Mouse (Mus musculus): Measurements from ENCODE around the gene Rxfp2. TPM values are rescaled to one million over a fixed set of nuclear protein-coding genes. Genes with fewer than 3 reads are reported as not detected.

The Rxfp2 gene
- total RNA-seq, 2 experiments from 2014 or later: 2.4 to 3.0 TPM

DNA sequence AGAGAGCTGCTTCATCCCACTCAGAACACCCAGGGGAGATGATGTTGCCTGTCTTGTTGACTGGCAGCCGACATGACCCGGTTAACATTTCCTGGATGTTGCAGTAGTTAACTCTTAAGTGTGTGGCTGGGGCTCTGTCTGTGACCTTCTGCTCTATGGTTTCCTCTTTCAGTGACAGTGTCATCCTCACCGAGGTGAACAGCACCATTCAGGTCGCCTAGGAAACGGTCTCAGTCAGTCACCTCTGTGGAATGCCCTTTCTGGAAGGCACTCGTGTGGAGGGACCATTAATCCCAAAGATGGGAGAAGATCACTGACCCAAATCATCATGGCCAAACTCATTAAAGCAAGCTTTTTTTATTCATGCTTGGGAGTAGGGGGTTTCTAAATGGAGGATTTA lies 12.7 kb downstream of the Rxfp2 start:
- DNase-seq (ENCODE audit: extremely low spot score in 1 of 2, low spot score in 2 of 2): no peak
- intact Hi-C loops (cut with DNase I): no loop called here

DNA sequence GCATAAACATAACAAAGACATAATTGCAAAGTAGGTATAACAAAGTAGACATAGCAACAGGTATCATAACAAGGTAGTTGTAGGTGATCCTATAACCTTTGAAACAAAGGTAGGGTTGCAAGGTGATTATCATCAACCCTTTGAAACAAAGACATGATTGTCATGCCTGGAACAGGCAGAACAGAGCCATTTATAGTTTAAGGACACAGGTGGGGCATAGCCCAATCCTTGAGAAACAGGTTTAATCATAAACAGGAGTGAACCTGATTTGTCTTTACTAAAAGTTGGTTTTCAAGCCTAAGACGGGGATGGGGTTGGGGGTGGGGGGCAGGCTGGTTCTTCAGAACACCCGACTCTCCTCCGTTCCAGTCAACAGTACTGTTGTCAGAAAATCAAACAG lies 13.2 kb downstream of the Rxfp2 start:
- no peak for DNase-seq (ENCODE audit: extremely low spot score in 1 of 2, low spot score in 2 of 2)
- intact Hi-C loops (cut with DNase I): no loop called here

DNA sequence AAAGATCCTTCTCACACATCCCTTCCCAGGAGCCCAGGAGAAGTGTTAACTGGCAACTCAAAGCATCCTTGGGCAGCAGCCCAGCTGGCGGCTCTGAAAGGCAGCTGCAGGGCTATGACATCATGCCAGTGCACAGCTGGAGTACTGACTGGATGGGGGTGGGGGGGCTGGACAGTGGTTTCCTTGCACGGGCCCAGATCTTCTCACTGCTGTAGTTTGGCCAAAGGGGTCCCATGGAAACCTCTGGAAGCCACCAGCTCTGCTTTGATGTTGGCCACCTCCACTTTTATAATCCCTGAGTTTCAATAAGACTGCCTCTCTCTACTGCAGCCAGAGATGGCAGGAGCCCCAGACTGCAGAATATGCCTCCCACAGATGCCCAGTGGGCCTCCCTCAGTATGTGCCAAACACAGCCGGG lies 13.6 kb downstream of the Rxfp2 start:
- intact Hi-C loops (cut with DNase I): no loop called here
- peak; percentile 27 to 76 for DNase-seq (ENCODE audit: extremely low spot score in 1 of 2, low spot score in 2 of 2)

DNA sequence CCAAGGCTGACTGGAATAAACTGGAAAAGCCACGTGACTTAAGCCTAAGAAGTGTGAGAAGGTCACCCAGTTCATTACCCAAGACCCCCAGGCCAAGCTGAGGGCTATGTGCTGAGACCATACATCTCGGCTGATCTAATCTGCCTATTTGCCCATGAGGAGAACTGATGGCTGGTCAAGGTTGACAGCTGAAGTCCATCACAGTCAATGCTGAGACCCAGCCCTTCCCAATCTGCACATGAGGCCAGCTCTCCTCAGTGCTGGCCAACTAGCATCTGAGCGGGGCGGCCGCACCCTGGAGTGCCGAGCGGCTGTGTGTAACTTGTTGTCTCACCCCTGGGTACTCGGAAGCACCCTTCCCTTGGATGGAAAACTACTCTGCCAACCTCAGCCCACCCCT lies 17.8 kb downstream of the Rxfp2 start:
- intact Hi-C loops (cut with DNase I): no loop called here
- no peak for DNase-seq (ENCODE audit: extremely low spot score in 1 of 2, low spot score in 2 of 2)

DNA sequence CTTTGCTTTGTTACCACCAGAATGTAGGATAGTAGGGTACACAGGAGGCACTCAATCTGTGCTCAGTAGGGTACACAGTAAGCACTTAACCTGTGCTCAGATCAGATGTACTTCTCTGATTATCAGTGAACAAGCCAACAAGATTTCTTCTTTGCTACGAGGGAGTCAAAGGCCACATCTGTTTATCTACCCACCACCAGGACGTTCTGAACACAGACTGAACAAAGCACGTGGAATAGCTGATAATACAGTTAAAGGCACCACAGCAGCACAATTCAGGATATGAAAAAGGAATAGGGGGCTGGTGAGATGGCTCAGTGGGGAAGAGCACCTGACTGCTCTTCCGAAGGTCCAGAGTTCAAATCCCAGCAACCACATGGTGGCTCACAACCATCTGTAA lies 18.4 kb downstream of the Rxfp2 start:
- intact Hi-C loops (cut with DNase I): no loop called here
- DNase-seq (ENCODE audit: extremely low spot score in 1 of 2, low spot score in 2 of 2): no peak

DNA sequence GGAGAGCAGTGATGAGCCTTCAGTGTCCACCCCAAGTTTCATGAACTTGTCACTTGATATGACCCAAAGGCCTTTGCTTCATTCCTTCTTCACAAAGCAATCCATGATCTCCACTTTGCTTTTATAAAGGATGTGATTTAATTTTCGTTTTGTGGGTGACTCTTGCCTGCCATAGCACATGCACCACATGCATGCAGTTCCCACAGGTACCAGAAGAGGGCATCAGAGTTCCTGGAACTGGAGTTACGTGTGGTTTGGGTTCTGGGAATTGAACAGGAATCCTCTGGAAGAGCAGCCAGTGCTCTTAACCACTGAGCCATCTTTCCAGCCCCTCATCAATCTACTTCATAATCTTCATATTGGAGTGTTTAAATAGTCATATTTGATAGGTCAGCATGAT lies 26.1 kb downstream of the Rxfp2 start:
- intact Hi-C loops (cut with DNase I): no loop called here
- no peak for DNase-seq (ENCODE audit: extremely low spot score in 1 of 2, low spot score in 2 of 2)

DNA sequence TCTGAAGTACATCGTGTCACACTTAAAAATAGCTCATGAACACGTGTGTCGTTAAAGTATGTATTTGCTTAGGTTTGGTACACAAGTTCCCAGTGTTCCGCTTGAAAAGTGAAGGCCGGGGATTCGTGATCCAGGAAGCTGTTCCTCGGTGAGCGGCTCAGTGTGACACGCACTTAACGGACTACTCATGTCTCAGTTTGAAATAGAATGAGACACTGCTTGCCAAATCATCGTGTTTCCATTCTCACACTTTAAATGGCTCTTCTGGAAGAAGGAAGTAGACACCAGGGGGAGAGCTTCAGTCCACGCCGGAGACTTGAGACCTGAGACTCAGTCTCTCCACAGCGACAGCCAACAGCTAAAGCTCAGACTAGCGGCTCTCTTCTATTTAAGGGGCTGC lies 28.0 kb downstream of the Rxfp2 start:
- intact Hi-C loops (cut with DNase I): no loop called here
- no peak for DNase-seq (ENCODE audit: extremely low spot score in 1 of 2, low spot score in 2 of 2)

DNA sequence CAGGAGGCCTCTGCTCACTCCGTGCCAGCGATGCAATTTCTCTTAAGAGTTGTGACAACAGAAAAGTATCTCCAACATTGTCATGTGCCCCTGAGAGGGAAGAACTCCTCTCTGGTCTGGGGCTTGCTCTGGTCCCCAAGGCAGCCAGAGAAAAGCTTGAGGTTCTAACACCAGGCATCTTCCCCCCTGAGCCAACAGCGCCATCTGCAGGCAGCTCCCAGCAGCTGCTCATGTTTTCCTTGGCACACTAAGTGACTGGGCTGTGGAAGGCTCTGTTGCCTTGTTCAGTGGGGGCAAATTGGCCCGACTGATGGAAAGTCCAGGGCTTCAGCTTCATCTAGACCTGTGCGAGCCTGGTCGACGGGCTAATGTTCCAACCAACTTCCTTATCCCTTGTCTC lies 31.5 kb downstream of the Rxfp2 start:
- intact Hi-C loops (cut with DNase I): no loop called here
- peak in 1 of 2 experiments; percentile 68 for DNase-seq (ENCODE audit: extremely low spot score in 1 of 2, low spot score in 2 of 2)

DNA sequence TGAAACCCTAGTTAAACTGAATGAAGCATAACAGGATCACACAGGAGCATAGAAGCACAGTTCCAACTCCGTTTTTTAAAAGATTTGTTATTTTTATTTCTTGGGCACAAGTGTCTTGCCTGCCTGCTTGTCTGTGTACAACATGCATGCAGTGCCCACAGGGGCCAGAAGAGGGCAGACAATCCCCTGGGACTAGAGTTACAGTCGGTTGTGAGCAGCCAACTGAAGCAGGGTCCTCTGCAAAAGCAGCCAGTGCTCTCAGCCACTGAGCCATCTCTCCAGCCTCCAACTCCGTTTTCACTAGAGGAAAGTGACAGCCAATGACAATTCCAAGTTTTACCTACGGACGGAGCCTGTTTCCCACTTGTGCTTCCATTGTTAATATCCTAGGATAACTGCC lies 33.4 kb downstream of the Rxfp2 start:
- intact Hi-C loops (cut with DNase I): no loop called here
- peak in 1 of 2 experiments; percentile 62 for DNase-seq (ENCODE audit: extremely low spot score in 1 of 2, low spot score in 2 of 2)

DNA sequence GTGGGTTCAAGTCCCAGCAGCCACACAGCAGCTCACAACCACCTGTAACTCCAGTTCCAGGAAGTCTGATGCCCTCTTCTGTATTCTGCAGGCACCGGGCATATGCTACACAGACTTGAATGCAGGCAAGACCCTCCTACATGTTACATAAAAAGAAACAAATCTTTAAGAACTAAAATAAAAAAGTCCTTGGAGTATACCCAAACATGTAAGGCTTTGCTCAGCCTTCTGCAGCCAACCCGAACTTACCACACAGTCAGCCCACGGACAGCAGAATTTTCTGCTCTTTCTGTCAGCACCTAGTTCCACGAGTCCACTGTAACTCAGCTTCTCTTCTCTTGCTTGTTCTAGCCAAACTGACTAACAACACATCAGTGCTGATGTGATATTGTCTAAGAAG lies 34.8 kb downstream of the Rxfp2 start:
- intact Hi-C loops (cut with DNase I): no loop called here
- peak in 1 of 2 experiments; percentile 16 for DNase-seq (ENCODE audit: extremely low spot score in 1 of 2, low spot score in 2 of 2)

DNA sequence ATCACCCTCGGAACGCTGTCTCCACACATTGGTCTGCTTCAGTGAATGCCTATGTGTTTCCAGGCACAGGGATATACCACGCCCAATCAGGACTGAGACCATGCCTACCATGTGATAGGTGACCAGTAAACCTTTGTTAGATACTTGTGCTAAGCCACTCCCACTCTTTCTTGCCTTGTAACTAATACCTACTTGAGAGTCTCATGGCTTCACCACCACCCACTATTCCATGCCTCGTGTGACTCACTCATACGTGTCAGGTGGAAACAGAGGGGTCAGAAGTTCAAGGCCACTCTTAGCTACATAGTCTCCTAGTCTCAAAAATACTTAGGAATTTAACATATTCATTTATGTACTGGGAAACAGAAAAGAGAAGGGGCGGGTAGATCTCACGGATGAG lies 35.5 kb downstream of the Rxfp2 start:
- no peak for DNase-seq (ENCODE audit: extremely low spot score in 1 of 2, low spot score in 2 of 2)
- intact Hi-C loops (cut with DNase I): no loop called here

DNA sequence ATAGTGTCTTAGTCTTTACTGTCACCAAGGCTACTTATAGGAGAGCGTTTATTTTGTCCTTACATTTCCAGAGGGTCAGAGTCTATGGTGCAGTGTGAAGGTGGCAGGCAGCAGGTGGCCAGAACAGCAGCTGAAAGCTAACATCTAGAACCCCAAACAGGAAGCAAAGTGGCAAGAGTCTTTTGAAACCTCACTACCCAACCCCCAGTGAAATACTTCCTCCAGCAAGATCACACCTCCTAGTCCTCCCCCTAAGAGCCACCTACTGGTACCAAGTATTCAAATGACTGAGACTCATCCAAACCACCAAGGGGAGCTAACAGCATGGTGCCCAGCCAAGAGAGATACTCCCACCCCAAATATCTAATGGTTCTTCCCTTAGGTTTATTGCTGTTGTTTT lies 36.8 kb downstream of the Rxfp2 start:
- DNase-seq (ENCODE audit: extremely low spot score in 1 of 2, low spot score in 2 of 2): no peak
- intact Hi-C loops (cut with DNase I): no loop called here

DNA sequence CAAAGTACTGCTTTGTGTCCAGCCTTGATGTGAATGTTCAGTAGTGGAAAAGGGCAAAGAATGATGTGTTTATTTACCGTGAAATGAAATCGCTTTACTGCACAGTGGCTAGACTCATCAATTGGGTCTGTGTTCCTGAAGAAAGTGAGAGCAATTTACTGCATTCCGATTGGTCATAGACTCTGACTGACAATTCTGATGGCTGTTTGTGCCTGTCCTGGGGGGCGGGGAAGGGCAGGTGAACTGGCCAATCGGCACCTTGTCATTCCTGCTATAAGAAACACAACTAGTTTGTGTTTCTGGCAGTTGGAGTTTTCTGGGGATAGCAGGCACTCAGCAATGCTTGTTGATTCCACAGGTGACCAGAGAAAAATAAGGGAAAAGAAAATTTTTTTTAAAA lies 37.6 kb downstream of the Rxfp2 start:
- DNase-seq (ENCODE audit: extremely low spot score in 1 of 2, low spot score in 2 of 2): no peak
- intact Hi-C loops (cut with DNase I): no loop called here

DNA sequence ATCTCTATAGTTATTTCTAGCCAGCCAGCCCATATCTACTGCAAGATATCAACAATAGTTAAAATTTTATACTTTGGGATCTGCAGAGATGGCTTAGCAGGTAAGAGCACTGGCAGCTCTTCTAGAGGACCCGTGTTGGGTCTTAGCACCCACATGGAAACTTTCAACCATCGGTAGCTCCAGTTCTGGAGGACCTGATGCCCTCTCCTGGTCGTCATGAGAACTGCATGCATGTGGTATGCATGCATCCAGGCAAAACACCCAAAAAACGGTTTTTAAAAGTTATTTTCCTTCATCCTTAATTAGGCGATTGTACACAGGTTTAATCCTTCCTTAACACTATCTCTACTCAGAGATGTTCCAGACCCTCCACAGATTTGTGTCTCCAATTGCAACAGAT lies 40.4 kb downstream of the Rxfp2 start:
- no peak for DNase-seq (ENCODE audit: extremely low spot score in 1 of 2, low spot score in 2 of 2)
- intact Hi-C loops (cut with DNase I): no loop called here

DNA sequence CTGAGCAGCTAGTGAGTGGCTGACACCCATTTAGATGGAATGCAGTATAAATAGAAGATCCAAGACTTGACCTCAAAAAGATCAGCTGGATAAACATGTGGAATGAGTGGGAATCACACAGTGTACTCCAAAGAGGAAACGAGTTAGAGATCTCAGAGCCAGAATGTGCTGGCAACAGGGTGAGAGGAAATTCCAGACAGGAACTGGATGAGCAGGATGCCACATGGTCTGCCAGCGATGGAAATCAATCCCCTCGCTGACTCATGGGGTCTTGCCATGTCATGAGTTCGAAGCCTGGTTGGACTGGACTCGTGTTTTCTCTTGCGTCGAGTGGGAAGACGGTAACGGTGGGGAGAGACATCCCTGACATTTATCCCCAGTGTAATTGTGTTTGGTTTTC lies 41.0 kb downstream of the Rxfp2 start:
- intact Hi-C loops (cut with DNase I): no loop called here
- DNase-seq (ENCODE audit: extremely low spot score in 1 of 2, low spot score in 2 of 2): no peak

DNA sequence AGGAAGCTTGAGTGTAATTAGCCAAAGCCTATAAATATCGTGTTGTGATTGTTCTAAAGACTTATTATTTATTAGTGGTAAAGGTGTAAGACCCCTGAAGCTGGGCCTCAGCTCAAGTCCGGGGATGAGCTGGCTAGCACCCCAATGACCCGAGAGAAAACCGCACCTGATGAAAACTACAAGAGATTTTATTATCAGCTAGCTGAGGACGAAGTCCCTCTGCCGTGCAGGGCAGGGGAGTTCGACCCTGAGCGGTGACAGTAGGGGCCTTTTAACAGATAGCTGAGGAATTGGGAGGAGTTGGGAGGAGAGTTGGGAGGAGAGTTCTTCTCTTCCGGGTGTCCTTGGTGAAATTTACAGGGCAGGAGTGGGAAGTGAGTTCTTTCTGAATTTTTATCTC lies 42.6 kb downstream of the Rxfp2 start:
- DNase-seq (ENCODE audit: extremely low spot score in 1 of 2, low spot score in 2 of 2): no peak
- intact Hi-C loops (cut with DNase I): no loop called here

DNA sequence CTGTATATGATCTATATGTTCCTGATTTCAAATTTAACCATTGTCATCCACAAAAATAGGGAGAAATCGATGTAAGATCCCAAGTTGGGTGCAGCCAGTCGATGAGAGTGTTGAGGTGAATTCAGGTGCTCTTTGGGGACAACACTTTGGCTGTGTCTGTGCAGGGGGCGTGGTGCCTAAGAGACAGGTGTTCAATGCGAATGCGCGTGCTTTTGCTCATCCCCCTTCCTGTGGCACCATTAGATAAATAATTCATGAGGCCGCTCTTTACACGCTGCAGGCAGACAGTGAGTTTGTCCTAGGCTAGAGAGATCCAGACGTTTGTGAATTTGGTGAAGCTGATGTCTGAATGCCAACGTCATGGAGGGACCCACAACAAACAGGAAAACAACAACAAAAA lies 45.8 kb downstream of the Rxfp2 start:
- intact Hi-C loops (cut with DNase I): no loop called here
- no peak for DNase-seq (ENCODE audit: extremely low spot score in 1 of 2, low spot score in 2 of 2)

DNA sequence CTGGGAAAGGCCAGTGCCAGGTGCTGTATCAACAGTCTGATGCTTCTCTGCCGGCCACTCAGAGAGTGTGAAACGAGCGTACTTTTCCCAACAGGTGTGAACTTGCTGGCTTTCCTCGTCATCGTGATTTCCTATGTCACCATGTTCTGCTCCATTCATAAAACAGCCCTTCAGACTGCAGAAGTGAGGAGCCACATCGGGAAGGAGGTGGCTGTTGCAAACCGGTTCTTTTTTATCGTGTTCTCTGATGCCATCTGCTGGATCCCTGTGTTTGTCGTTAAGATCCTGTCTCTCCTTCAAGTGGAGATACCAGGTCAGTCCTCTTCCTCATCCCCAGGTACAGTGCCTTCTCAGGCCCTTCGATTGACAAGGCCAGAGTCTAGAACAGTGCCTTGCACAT lies 51.6 kb downstream of the Rxfp2 start:
- intact Hi-C loops (cut with DNase I): no loop called here
- peak in 1 of 2 experiments; percentile 71 for DNase-seq (ENCODE audit: extremely low spot score in 1 of 2, low spot score in 2 of 2)

DNA sequence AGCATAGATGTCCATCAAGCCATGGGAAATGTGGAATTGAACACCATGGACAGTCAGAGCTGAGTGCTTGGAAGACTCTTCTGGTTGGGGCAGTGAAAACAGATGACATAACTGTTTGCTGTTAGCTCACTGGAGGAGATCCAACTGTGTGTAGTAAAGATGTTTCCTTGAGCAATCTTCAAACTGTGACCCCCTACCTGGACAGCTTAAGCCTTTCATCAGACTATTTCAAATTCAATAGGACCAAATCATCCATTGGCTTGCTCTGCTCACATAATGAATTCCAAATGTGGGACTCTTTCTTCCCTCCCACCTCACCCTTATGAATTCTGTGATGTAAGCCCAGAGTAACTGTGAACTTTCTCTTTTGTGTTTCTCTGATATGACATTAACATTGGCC lies 53.3 kb downstream of the Rxfp2 start:
- intact Hi-C loops (cut with DNase I): no loop called here

DNA sequence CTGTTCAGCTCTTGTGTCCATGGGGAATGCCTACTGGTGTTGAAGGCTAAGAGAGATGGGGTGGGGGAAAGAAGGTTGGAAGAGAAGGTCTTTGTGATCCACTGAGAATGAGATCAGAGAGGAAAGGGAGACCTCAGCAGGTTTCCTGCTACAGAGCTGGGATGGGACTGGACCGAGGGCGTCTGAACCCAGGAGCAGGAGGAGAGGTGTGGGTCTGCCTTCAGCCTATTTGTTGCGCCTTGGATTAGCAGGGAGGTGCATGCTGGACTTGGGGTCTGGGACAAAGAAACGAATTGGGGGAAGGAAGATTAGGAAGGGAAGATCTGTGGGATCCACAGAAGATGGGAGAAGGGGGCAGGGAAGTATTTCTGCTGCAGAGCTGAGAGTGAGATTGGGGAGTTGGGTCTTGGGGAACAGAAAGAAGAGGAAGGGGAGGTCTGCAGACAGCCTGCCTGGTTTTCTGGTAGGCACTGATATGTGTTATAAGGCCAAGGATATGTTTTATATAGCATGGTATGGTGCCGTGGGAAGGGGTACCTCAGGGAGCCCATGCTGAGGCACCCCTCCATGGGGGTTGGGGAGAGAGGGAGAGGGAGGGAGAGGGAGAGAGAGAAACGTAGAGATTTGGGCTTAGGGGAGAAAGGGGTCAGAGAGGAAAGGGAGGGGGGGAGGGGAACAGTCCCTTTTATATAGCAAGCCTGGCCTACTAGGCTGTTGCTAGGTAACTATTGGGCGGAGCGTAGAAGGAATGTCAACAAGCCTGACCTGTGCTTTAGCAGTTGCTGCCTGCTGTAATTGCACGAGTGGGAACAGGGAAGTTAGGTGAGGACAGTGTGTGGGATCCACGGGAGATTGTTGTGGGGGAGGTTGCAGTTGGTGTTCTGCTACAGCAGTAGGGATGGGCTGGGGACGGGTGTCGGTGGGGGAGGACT lies 61.7 kb downstream of the Rxfp2 start:
- intact Hi-C loops (cut with DNase I): no loop called here
- DNase-seq (ENCODE audit: extremely low spot score in 1 of 2, low spot score in 2 of 2): no peak

More for the DNA sequence above, 53.3 kb downstream of the Rxfp2 start:
- no peak for DNase-seq (ENCODE audit: extremely low spot score in 1 of 2, low spot score in 2 of 2)

DNA sequence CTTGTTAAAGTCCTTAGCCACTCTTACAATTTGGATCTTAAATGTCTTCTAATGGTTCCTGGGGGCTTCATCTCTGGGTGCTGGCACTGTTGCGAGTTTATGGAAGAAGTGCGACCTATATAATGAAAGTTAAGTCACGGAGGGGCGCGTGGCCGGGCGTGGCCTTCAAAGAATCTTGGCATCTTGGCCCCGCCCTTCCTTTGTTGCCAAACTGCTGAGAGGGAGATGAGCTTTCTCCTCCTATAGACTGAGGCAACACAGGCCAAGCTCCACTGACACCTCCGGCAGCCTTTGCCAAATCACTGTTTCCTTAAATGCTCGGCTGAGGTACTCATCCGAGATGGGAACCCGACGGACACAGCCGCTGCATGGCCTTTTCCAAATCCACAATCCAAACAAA lies 64.2 kb downstream of the Rxfp2 start:
- intact Hi-C loops (cut with DNase I): no loop called here
- DNase-seq (ENCODE audit: extremely low spot score in 1 of 2, low spot score in 2 of 2): no peak
